Mouse (Mus musculus) hindbrain, postnatal 0 days (tissue): ENCODE measurements at regions not wholly inside any gene's neighbourhood (a gene's known extent, or its start where the extent isn't known, plus 50 kb on each side); places are given as distances from the start of the nearest gene placed in this dataset.

Source experiments
- ATAC-seq: fragments of 200-750 bp; cut with Nextera tagmentation; 2 replicates; pipeline ENCODE4 v1.8.0; 2017; ENCODE audit warnings: mild to moderate bottlenecking, moderate TSS enrichment, moderate library complexity
- DNase-seq: peaks from one replicate; pipeline ENCODE4 v3.0.0-alpha.2; 2015; ENCODE audit warnings: low spot score
- H3K27ac ChIP-seq: fragments of 300-500 bp; sonication (generic); 2 replicates; pipeline ENCODE4 v1.5.1; 2014; ENCODE audit warnings: mild to moderate bottlenecking
- H3K27me3 ChIP-seq: fragments of 300-500 bp; sonication (generic); 2 replicates; pipeline ENCODE4 v1.6.1; 2014; ENCODE audit warnings: low read length, mixed read lengths; ENCODE audit not compliant: insufficient read depth
- H3K36me3 ChIP-seq: fragments of 300-500 bp; sonication (generic); 2 replicates; pipeline ENCODE4 v1.6.1; 2014; ENCODE audit warnings: low read length, mixed read lengths; ENCODE audit not compliant: insufficient read depth
- H3K4me1 ChIP-seq: fragments of 300-500 bp; sonication (generic); 2 replicates; pipeline ENCODE4 v1.6.1; 2014; ENCODE audit warnings: antibody characterized with exemption, low read length, mixed read lengths; ENCODE audit not compliant: insufficient read depth
- H3K4me2 ChIP-seq: fragments of 300-500 bp; sonication (generic); 2 replicates; pipeline ENCODE4 v1.6.1; 2014; ENCODE audit warnings: low read depth, mild to moderate bottlenecking, low read length, moderate library complexity, mixed read lengths
- H3K4me3 ChIP-seq: fragments of 300-500 bp; sonication (generic); 2 replicates; pipeline ENCODE4 v1.5.1; 2014; ENCODE audit warnings: low read length
- H3K9ac ChIP-seq: fragments of 300-500 bp; sonication (generic); replicated peaks from 2 replicates; pipeline ENCODE4 v1.6.1; 2014; ENCODE audit warnings: mild to moderate bottlenecking, low read length, moderate library complexity, mixed read lengths
- H3K9me3 ChIP-seq: fragments of 300-500 bp; sonication (generic); 2 replicates; pipeline ENCODE4 v1.6.1; 2016; ENCODE audit warnings: low read length, mixed read lengths
- CTCF ChIP-seq: IDR thresholded peaks from 2 replicates; pipeline ENCODE4 v1.5.1; 2016; ENCODE audit warnings: antibody characterized with exemption, control low read depth, low read depth
- WGBS: fragments of 180-500 bp; shearing (Covaris S2); extraction: QIAGEN DNeasy Blood & Tissue Kit; methylation state at CpG from one replicate; pipeline ENCODE4 v1.1.7; 2014; 5-methylcytosine and 5-hydroxymethylcytosine counted together

DNA sequence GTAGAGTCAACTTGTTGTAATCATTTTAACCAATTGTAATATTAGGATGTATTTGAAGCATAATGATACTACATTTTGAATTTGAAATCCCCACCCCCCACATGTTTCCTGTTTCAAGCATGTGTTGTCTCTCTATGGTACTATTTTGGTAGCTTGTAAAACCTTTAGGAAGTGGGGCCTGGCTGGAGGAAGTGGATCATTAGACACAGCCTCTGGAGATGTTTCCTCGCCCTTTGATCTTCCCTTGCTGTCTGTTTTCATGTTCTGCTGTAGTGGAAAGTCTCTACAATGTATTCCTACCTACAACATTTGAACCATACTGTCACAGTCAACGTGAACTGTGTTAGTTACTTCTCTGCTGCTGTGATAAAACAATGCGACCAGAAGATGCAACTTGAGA, 105.6 kb downstream of the Rap2a start:
- no peak overlapping the region for H3K4me2 ChIP-seq
- TF ChIP-seq CTCF = no peak
- ATAC-seq = no peak
- no peak overlapping the region for H3K4me3 ChIP-seq
- H3K9me3 ChIP-seq = no peaks in the 10 kb centered on the region
- WGBS = 84% methylated on average over 3 of the region's 3 CpGs
- no peak overlapping the region for H3K9ac ChIP-seq
- H3K4me1 ChIP-seq = no peaks in the 10 kb centered on the region
- DNase-seq = no peak
- no peaks in the 10 kb centered on the region for H3K27me3 ChIP-seq
- no peaks in the 10 kb centered on the region for H3K36me3 ChIP-seq
- no peak overlapping the region for H3K27ac ChIP-seq

DNA sequence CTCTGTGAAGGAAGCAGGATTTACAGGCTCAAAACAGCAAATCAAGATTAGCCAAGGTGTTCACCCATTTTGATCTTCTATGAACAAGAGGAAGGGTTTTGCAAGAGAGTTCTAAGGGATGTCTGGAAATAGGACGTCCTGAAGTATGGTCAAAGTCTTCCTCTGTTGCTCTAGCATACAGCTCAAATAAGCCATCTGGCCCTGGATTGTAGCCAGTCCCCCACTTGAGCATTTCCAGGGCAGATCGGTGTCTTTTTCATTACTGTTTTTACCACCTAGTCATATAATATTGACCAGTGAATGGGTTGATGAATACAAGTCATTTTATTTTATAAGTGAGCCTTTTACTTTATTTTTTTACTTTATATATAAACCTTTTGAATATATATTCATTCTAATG, 113.9 kb downstream of the Rap2a start:
- Histone ChIP-seq H3K36me3 (no peaks in the 10 kb centered on the region), H3K4me2 (no peak overlapping the region), H3K9me3 (no peaks in the 10 kb centered on the region), H3K27ac (no peak overlapping the region), H3K4me3 (no peak overlapping the region), H3K27me3 (no peaks in the 10 kb centered on the region), H3K4me1 (no peaks in the 10 kb centered on the region), H3K9ac (no peak overlapping the region)
- WGBS = 69% methylated on average over 2 of the region's 2 CpGs
- no peak for ATAC-seq
- no peak for TF ChIP-seq CTCF
- no peak for DNase-seq

DNA sequence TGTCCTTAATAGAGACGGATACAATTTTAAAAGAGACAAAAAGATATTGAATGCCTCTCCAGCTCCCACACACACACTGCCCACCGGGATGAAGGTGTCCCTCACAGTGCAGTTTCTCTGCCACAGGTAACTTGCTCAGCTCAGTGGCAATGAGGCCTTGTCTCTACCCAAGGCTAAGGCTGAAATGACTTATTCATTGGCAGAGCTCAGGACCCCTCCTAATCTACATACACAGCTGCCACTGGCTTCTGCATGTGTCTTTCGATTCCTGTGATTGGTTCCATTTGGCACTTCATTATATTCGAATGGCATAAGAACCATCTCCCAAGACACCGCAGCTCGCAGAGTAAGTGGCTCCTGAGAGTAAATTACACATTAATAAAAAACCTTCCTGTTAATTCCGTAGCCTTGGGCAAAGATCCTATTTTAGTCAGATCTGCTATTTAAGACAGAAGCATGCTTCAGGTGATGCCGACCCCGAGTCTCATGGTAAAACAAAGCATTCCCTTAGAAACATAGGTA, 122.2 kb downstream of the Rap2a start:
- no peak overlapping the region for H3K4me2 ChIP-seq
- WGBS = 78% methylated on average over 9 of the region's 9 CpGs
- DNase-seq (peak; percentile 9), ATAC-seq (no peak)
- H3K9ac ChIP-seq = no peak overlapping the region
- no peaks in the 10 kb centered on the region for H3K36me3 ChIP-seq
- TF ChIP-seq CTCF = no peak
- no peaks in the 10 kb centered on the region for H3K27me3 ChIP-seq
- no peak overlapping the region for H3K27ac ChIP-seq
- H3K4me1 ChIP-seq = no peaks in the 10 kb centered on the region
- no peaks in the 10 kb centered on the region for H3K9me3 ChIP-seq
- H3K4me3 ChIP-seq = no peak overlapping the region

DNA sequence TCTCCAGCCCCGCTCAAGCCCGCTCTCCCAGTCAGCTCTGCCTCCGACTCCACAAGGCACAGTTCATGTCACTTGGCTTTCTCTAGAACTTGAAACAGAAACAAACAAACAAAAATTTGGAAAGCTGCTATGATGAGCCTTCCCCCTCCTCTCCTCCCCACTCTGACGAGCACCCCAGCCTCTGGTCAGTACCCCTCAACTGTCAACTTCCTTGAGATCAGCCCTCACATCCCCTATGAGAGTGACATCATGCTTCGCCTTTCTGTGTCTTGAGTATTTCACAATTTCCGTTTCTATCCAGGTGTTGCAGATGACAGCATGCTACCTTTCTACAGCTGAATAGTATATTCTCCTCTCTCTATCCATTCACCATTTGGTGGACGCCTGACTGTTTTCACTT, 123.3 kb downstream of the Rap2a start:
- no peaks in the 10 kb centered on the region for H3K4me1 ChIP-seq
- TF ChIP-seq CTCF = no peak
- WGBS = 92% methylated on average over 7 of the region's 7 CpGs

DNA sequence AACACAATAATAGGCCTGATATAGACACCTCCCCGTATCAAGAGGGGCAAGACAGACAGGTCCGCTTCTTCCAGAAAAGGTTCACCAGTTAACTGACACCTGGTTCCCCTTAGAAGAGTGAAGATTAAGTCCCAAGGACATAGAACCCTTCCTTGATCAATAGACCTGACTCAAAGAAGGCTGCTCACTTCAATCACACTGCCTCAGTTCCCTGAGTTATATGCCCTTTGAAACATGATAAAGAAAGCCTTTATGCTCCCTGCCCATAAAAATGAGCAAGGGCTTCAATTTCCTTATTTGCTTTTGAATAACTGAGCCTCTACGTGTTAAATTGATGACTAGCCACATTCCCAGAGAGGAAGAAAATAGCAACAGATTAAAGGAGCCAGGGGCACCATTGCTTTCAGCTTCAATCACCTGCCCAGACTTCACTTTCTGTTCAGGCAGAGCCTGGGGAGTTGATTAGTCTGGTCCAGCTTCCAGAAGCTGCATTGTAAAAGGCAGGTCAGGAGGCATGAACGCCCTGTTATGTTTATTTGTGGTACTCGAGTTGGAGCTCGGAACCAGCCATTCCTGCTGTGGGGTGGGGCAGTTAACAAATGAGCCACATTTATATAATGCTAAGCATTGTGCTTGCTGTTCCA, 125.7 kb downstream of the Rap2a start:
- ATAC-seq = no peak
- no peak overlapping the region for H3K9ac ChIP-seq
- no peak overlapping the region for H3K27ac ChIP-seq
- DNase-seq = no peak
- TF ChIP-seq CTCF = no peak
- WGBS = 66% methylated on average over 6 of the region's 6 CpGs
- H3K36me3 ChIP-seq = no peaks in the 10 kb centered on the region
- no peaks in the 10 kb centered on the region for H3K27me3 ChIP-seq
- no peaks in the 10 kb centered on the region for H3K9me3 ChIP-seq
- H3K4me1 ChIP-seq = no peaks in the 10 kb centered on the region
- H3K4me3 ChIP-seq = no peak overlapping the region
- no peak overlapping the region for H3K4me2 ChIP-seq

More for the DNA sequence above, 123.3 kb downstream of the Rap2a start:
- Histone ChIP-seq H3K36me3 (no peaks in the 10 kb centered on the region), H3K9me3 (no peaks in the 10 kb centered on the region), H3K9ac (no peak overlapping the region), H3K27ac (no peak overlapping the region), H3K4me3 (no peak overlapping the region), H3K4me2 (no peak overlapping the region), H3K27me3 (no peaks in the 10 kb centered on the region)
- ATAC-seq = no peak
- DNase-seq = no peak

DNA sequence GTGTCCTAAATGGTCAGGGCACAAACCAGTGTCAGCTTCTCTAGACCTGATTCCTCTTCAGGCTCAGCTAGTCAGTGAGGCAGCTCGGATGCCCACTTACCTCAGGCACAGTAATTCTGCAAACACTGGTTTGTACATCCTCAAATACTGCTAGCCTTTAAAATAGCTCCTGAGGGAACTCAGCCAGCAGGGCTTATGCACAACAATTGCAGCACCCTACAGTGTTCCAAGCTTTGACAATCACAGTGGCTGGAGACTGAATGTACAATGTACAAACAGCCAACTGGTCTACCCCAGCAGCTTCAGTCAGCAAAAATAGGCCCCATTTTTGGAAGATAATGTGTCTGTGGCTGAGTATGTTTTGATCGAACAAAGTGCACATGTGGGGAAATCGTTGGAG, 129.6 kb downstream of the Rap2a start:
- 88% methylated on average over 3 of the region's 3 CpGs for WGBS
- Histone ChIP-seq H3K27ac (no peak overlapping the region), H3K4me3 (no peak overlapping the region), H3K27me3 (no peaks in the 10 kb centered on the region), H3K9ac (no peak overlapping the region), H3K4me2 (no peak overlapping the region), H3K4me1 (no peaks in the 10 kb centered on the region), H3K36me3 (no peaks in the 10 kb centered on the region), H3K9me3 (no peaks in the 10 kb centered on the region)
- no peak for TF ChIP-seq CTCF
- no peak for ATAC-seq
- no peak for DNase-seq

DNA sequence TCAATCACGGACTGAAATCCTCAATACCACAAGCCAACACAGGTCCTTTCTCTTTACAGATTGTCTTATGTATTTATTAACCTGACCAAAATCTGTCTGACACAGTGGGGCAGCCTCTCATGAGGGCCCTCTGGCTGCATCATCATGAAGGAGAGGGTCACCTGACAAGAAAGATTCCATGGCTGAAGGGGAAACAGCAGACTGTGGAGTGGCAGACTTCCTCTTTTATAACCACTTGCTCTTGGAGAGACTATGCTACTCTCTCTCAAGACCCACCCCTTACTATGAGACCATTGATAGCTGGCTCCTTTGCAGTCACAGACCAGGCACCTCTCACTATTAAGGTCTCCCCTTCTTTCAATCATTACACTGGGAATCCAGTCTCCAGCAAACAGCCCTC, 133.1 kb downstream of the Rap2a start:
- DNase-seq = no peak
- no peaks in the 10 kb centered on the region for H3K9me3 ChIP-seq
- 94% methylated on average over 1 of the region's 1 CpGs for WGBS

More for the DNA sequence above, 133.1 kb downstream of the Rap2a start:
- ATAC-seq = no peak
- H3K36me3 ChIP-seq = no peaks in the 10 kb centered on the region
- TF ChIP-seq CTCF = no peak
- no peak overlapping the region for H3K9ac ChIP-seq
- no peak overlapping the region for H3K27ac ChIP-seq
- H3K27me3 ChIP-seq = no peaks in the 10 kb centered on the region
- H3K4me3 ChIP-seq = no peak overlapping the region
- no peak overlapping the region for H3K4me2 ChIP-seq
- H3K4me1 ChIP-seq = no peaks in the 10 kb centered on the region
